Mouse (Mus musculus) small intestine, adult 2 months (tissue): Measurements from ENCODE around the gene Tbc1d9.

Experiments used
- CTCF ChIP-seq: fragments of 200-500 bp; IDR thresholded peaks from 2 replicates; pipeline ENCODE4 v1.5.1; 2012; ENCODE audit warnings: low read depth, mild to moderate bottlenecking, control low read depth, inconsistent platforms, low read length, moderate library complexity, mixed read lengths; ENCODE audit not compliant: insufficient replicate concordance, insufficient read length; ENCODE audit errors: extremely low read depth
- POLR2A ChIP-seq: fragments of 200-500 bp; IDR thresholded peaks from 2 replicates; pipeline ENCODE4 v1.6.1; 2012; ENCODE audit warnings: low read depth, mild to moderate bottlenecking, control low read depth, inconsistent platforms, low read length, moderate library complexity

DNA sequence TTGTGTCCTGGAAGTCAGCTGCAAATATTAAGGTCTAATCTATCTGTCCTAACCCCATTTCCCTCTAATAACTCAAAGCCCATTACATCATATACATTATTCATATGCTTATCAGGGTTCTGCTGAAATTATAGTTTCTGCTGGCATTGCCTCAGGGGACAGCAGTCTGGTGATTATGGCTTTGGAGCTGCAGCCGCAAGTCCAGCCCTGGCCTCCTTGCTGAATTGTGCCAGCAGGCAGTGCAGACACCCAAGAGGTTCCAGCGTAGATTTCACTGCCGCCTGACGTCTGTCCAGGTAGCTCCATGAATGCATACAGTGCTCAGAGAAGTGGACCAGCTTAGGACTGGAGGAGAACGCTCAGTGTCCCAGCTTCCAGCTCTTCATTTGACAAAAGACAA lies 17.6 kb downstream of the Tbc1d9 start:
- TF ChIP-seq POLR2A (no peak), CTCF (no peak)
